Mouse (Mus musculus) embryo, embryonic 10 days (tissue): Measurements from ENCODE around the gene Klhl8.
"Not testable (repeated sequence)": the region's sequence is repeated elsewhere in the genome, so short reads cannot be mapped to it uniquely, and the experiment has no call there.

Experiments used
- DNase-seq: peaks from one replicate; pipeline ENCODE4 v3.0.0-alpha.2; 2015; ENCODE audit warnings: low spot score

Gene Klhl8

GRCm38 (mm10) chr5:103910748-103911409 lies at the start of gene Klhl8:
TSS of gene Klhl8 (minus strand) at chr5:103911259.
- peak; percentile 94 for DNase-seq

- no peak for DNase-seq
Measured at GRCm38 (mm10) chr5:103954638-103955037, 43.6 kb upstream of the Klhl8 start.

- DNase-seq: no peak
Measured at GRCm38 (mm10) chr5:103953135-103954083, 42.4 kb upstream of the Klhl8 start.

GRCm38 (mm10) chr5:103950138-103950537 lies 39.1 kb upstream of the Klhl8 start:
- DNase-seq: not testable (repeated sequence)

- no peak for DNase-seq
Measured at GRCm38 (mm10) chr5:103943183-103943582, 32.1 kb upstream of the Klhl8 start.

- DNase-seq: no peak
Measured at GRCm38 (mm10) chr5:103939856-103940255, 28.8 kb upstream of the Klhl8 start.

GRCm38 (mm10) chr5:103939350-103939652 lies 28.2 kb upstream of the Klhl8 start:
- no peak for DNase-seq

GRCm38 (mm10) chr5:103938547-103939349 lies 27.7 kb upstream of the Klhl8 start:
- DNase-seq: peak; percentile 70

- DNase-seq: peak; percentile 67
Measured at GRCm38 (mm10) chr5:103936906-103937589, 26.0 kb upstream of the Klhl8 start.

GRCm38 (mm10) chr5:103931924-103932323 lies 20.9 kb upstream of the Klhl8 start:
- DNase-seq: not testable (repeated sequence)

- DNase-seq: no peak
Measured at GRCm38 (mm10) chr5:103930511-103930910, 19.5 kb upstream of the Klhl8 start.

- DNase-seq: no peak
Measured at GRCm38 (mm10) chr5:103928196-103928550, 17.1 kb upstream of the Klhl8 start.

- DNase-seq: peak; percentile 94
Measured at GRCm38 (mm10) chr5:103927429-103928195, 16.6 kb upstream of the Klhl8 start.

- DNase-seq: peak; percentile 57
Measured at GRCm38 (mm10) chr5:103926398-103926797, 15.3 kb upstream of the Klhl8 start.

- DNase-seq: no peak
Measured at GRCm38 (mm10) chr5:103923755-103924154, 12.7 kb upstream of the Klhl8 start.

- DNase-seq: no peak
Measured at GRCm38 (mm10) chr5:103923101-103923500, 12.0 kb upstream of the Klhl8 start.

- no peak for DNase-seq
Measured at GRCm38 (mm10) chr5:103922436-103922835, 11.4 kb upstream of the Klhl8 start.

GRCm38 (mm10) chr5:103919497-103919896 lies 8.4 kb upstream of the Klhl8 start:
- DNase-seq: no peak

- no peak for DNase-seq
Measured at GRCm38 (mm10) chr5:103918233-103918632, 7.2 kb upstream of the Klhl8 start.

GRCm38 (mm10) chr5:103917357-103917895 lies 6.4 kb upstream of the Klhl8 start:
- no peak for DNase-seq
